9 mouse cellular contexts compared by ENCODE assay signal in genomic region chr2:26449121-26450060, GRCm38 (mm10). TPM values are rescaled to one million over a fixed set of nuclear protein-coding genes. Genes with fewer than 3 reads are reported as not detected.
A peak's percentile ranks its signal among the peaks of the same experiment; 100 is the strongest.
DNase-seq lines count a peak whose midpoint lies in the region; ATAC-seq and TF ChIP-seq lines count a peak whose summit lies in the region.
"Had no signal": no experiment of that assay in that cellular context is flagged by ENCODE, and none has a peak within 500 bp of the region (broad histone marks: within the 10 kb centered on the region; RNA-seq: fewer than 3 reads in every experiment).

No protein-coding gene starts in this region.

- H3K4me2 ChIP-seq in intestine, embryonic 14.5 days (ENCODE audit: low read length): no peak overlapping the region
- no peak overlapping the region for H3K4me2 ChIP-seq in intestine, embryonic 16.5 days (ENCODE audit: low read depth, low read length)
- H3K4me2 ChIP-seq in kidney, postnatal 0 days (ENCODE audit: low read length): no peak overlapping the region
- no peak overlapping the region for H3K4me2 ChIP-seq in liver, embryonic 13.5 days
- H3K4me2 ChIP-seq: embryonic facial prominence, embryonic 13.5 days had no signal

- H3K36me3 ChIP-seq in intestine, embryonic 14.5 days (ENCODE audit: control insufficient read depth, insufficient read depth, low read length): no peaks in the 10 kb centered on the region
- H3K36me3 ChIP-seq in intestine, embryonic 16.5 days (ENCODE audit: control insufficient read depth, insufficient read depth, low read length): no peaks in the 10 kb centered on the region
- H3K36me3 ChIP-seq in embryonic facial prominence, embryonic 10.5 days (replicated peaks): no peaks in the 10 kb centered on the region
- H3K36me3 ChIP-seq in kidney, postnatal 0 days (ENCODE audit: insufficient read depth, low read length): no peaks in the 10 kb centered on the region
- no peaks in the 10 kb centered on the region for H3K36me3 ChIP-seq in liver, embryonic 13.5 days
- H3K36me3 ChIP-seq: embryonic facial prominence, embryonic 13.5 days had no signal

- no peak overlapping the region for H3K9ac ChIP-seq in intestine, embryonic 14.5 days (ENCODE audit: low read length)
- H3K9ac ChIP-seq in intestine, embryonic 16.5 days (ENCODE audit: low read depth, low read length): no peak overlapping the region
- H3K9ac ChIP-seq in kidney, postnatal 0 days (ENCODE audit: low read depth, low read length): no peak overlapping the region
- H3K9ac ChIP-seq in liver, embryonic 13.5 days: no peak overlapping the region
- H3K9ac ChIP-seq: embryonic facial prominence, embryonic 13.5 days had no signal

- peaks cover 10% of the 10 kb centered on the region for H3K4me1 ChIP-seq in intestine, embryonic 14.5 days (replicated peaks; ENCODE audit: control insufficient read depth, insufficient read depth, low read length)
- H3K4me1 ChIP-seq in intestine, embryonic 16.5 days (ENCODE audit: control insufficient read depth, insufficient read depth, low read length): peaks cover 9% of the 10 kb centered on the region
- H3K4me1 ChIP-seq in embryonic facial prominence, embryonic 10.5 days: peaks cover 29% of the 10 kb centered on the region
- peaks cover 11% of the 10 kb centered on the region; the same call in 1 of the 2 replicates for H3K4me1 ChIP-seq in kidney, postnatal 0 days (replicated peaks; ENCODE audit: insufficient read depth, low read length)
- H3K4me1 ChIP-seq in liver, embryonic 13.5 days (replicated peaks): peaks cover 29% of the 10 kb centered on the region

- peak; percentile 91 for TF ChIP-seq CTCF in kidney, postnatal 0 days (IDR thresholded peaks at IDR 0.05; ENCODE audit: low read depth)

- H3K27me3 ChIP-seq in intestine, embryonic 14.5 days (replicated peaks; ENCODE audit: control insufficient read depth, insufficient read depth, low read length): no peaks in the 10 kb centered on the region
- no peaks in the 10 kb centered on the region for H3K27me3 ChIP-seq in intestine, embryonic 16.5 days (replicated peaks; ENCODE audit: control insufficient read depth, insufficient read depth, low read length)
- H3K27me3 ChIP-seq in embryonic facial prominence, embryonic 10.5 days (replicated peaks; ENCODE audit: low read depth, poor library complexity, severe bottlenecking): no peaks in the 10 kb centered on the region
- H3K27me3 ChIP-seq in kidney, postnatal 0 days (ENCODE audit: insufficient read depth, low read length): no peaks in the 10 kb centered on the region
- H3K27me3 ChIP-seq in liver, embryonic 13.5 days: no peaks in the 10 kb centered on the region
- H3K27me3 ChIP-seq: embryonic facial prominence, embryonic 13.5 days had no signal

- no peak overlapping the region for H3K27ac ChIP-seq in intestine, embryonic 14.5 days (ENCODE audit: low read depth)
- H3K27ac ChIP-seq in intestine, embryonic 16.5 days (ENCODE audit: low read length): no peak overlapping the region
- H3K27ac ChIP-seq in embryonic facial prominence, embryonic 10.5 days (replicated peaks): no peak overlapping the region
- no peak overlapping the region for H3K27ac ChIP-seq in kidney, postnatal 0 days
- no peak overlapping the region for H3K27ac ChIP-seq in liver, embryonic 13.5 days
- H3K27ac ChIP-seq: embryonic facial prominence, embryonic 13.5 days had no signal

- DNase-seq in intestine, embryonic 14.5 days (ENCODE audit: low spot score): peak; percentile 91
- peak; percentile 86 for DNase-seq in adrenal gland, postnatal 14 days
- DNase-seq in embryonic facial prominence, embryonic 10.5 days (ENCODE audit: low spot score): peak; percentile 83
- peak; percentile 83 for DNase-seq in kidney, postnatal 0 days (ENCODE audit: low spot score)
- DNase-seq in liver, embryonic 13.5 days: peak; percentile 35
- DNase-seq in retina, embryonic 14.5 days (ENCODE audit: low spot score): peak; percentile 91
- peak; percentile 92 for DNase-seq in thymus, postnatal 4 days

- H3K4me3 ChIP-seq in intestine, embryonic 14.5 days (ENCODE audit: low read depth, low read length): no peak overlapping the region
- H3K4me3 ChIP-seq in intestine, embryonic 16.5 days (ENCODE audit: low read length): no peak overlapping the region
- no peak overlapping the region for H3K4me3 ChIP-seq in embryonic facial prominence, embryonic 10.5 days
- H3K4me3 ChIP-seq in kidney, postnatal 0 days (replicated peaks; ENCODE audit: low read depth, low read length): no peak overlapping the region
- H3K4me3 ChIP-seq in liver, embryonic 13.5 days (replicated peaks): no peak overlapping the region
- H3K4me3 ChIP-seq: embryonic facial prominence, embryonic 13.5 days had no signal

- WGBS in intestine, embryonic 14.5 days: 20% methylated on average over 5 of the region's 5 CpGs
- WGBS in intestine, embryonic 16.5 days: 15% methylated on average over 5 of the region's 5 CpGs
- WGBS in embryonic facial prominence, embryonic 10.5 days: 22% methylated on average over 5 of the region's 5 CpGs
- 22% methylated on average over 5 of the region's 5 CpGs for WGBS in kidney, postnatal 0 days
- WGBS in liver, embryonic 13.5 days (ENCODE audit: insufficient replicate concordance): 22% methylated on average over 5 of the region's 5 CpGs

- no peaks in the 10 kb centered on the region for H3K9me3 ChIP-seq in intestine, embryonic 14.5 days (ENCODE audit: control insufficient read depth, low read length)
- no peaks in the 10 kb centered on the region for H3K9me3 ChIP-seq in intestine, embryonic 16.5 days (ENCODE audit: control insufficient read depth, low read length)
- no peaks in the 10 kb centered on the region for H3K9me3 ChIP-seq in embryonic facial prominence, embryonic 10.5 days
- no peaks in the 10 kb centered on the region for H3K9me3 ChIP-seq in kidney, postnatal 0 days (replicated peaks; ENCODE audit: low read length)
- H3K9me3 ChIP-seq in liver, embryonic 13.5 days (replicated peaks): no peaks in the 10 kb centered on the region
- H3K9me3 ChIP-seq: embryonic facial prominence, embryonic 13.5 days had no signal

- ATAC-seq in intestine, embryonic 14.5 days (replicated peaks; ENCODE audit: low FRiP score, low TSS enrichment, low read depth): no peak
- ATAC-seq in intestine, embryonic 16.5 days: no peak
- ATAC-seq in kidney, postnatal 0 days (replicated peaks; ENCODE audit: low FRiP score, low read depth): no peak
- no peak for ATAC-seq in liver, embryonic 13.5 days (ENCODE audit: low read depth)

RNA-seq across cellular contexts. Expression of gene Sec16a, which starts 4.4 kb away (rescaled TPM):
- 33.7 and 39.8 TPM in 2 replicates for polyA plus RNA-seq in intestine, embryonic 14.5 days (2014; fragmentation: Nextera tagmentation; extraction: Ambion mirVana)
- 19.1 and 20.4 TPM in 2 replicates for polyA plus RNA-seq in intestine, embryonic 16.5 days (2015; fragmentation: Nextera tagmentation; extraction: Ambion mirVana)
- total RNA-seq in adrenal gland, postnatal 14 days (2021): 50.1 and 54.6 TPM in 2 replicates
- polyA plus RNA-seq in embryonic facial prominence, embryonic 10.5 days (2016; fragmentation: Nextera tagmentation; extraction: Ambion mirVana): 30.4 and 32.1 TPM in 2 replicates
- 16.4 and 16.6 TPM in 2 replicates for polyA plus RNA-seq in kidney, postnatal 0 days (2015; fragmentation: Nextera tagmentation; extraction: Ambion mirVana)
- 6.9 and 8.5 TPM in 2 replicates for polyA plus RNA-seq in liver, embryonic 13.5 days (2015; fragmentation: Nextera tagmentation; extraction: Ambion mirVana)

RNA-seq across cellular contexts. Expression of gene Inpp5e, which starts 40.4 kb away (rescaled TPM):
- 18.4 and 22.8 TPM in 2 replicates for polyA plus RNA-seq in intestine, embryonic 14.5 days (2014; fragmentation: Nextera tagmentation; extraction: Ambion mirVana)
- 14.8 and 15.9 TPM in 2 replicates for polyA plus RNA-seq in intestine, embryonic 16.5 days (2015; fragmentation: Nextera tagmentation; extraction: Ambion mirVana)
- total RNA-seq in adrenal gland, postnatal 14 days (2021): 14.5 and 16.9 TPM in 2 replicates
- 28.6 and 31.8 TPM in 2 replicates for polyA plus RNA-seq in embryonic facial prominence, embryonic 10.5 days (2016; fragmentation: Nextera tagmentation; extraction: Ambion mirVana)
- polyA plus RNA-seq in kidney, postnatal 0 days (2015; fragmentation: Nextera tagmentation; extraction: Ambion mirVana): 18.6 and 18.9 TPM in 2 replicates
- polyA plus RNA-seq in liver, embryonic 13.5 days (2015; fragmentation: Nextera tagmentation; extraction: Ambion mirVana): 6.3 and 7.3 TPM in 2 replicates

Comparison
In these comparisons a context has a peak if more than half of its experiments do, and no peak if none do; other contexts are left out.
1. DNase-seq: peak in every context shown above with its lines; median percentile 92 in thymus, postnatal 4 days; 91 in intestine, embryonic 14.5 days; 91 in retina, embryonic 14.5 days; 86 in adrenal gland, postnatal 14 days; 83 in embryonic facial prominence, embryonic 10.5 days; 83 in kidney, postnatal 0 days; 35 in liver, embryonic 13.5 days.